Mouse (Mus musculus) small intestine, adult 2 months (tissue): ENCODE measurements around the gene Cilp.

Experiments
- CTCF ChIP-seq: fragments of 200-500 bp; IDR thresholded peaks from 2 replicates; pipeline ENCODE4 v1.5.1; 2012; ENCODE audit warnings: low read depth, mild to moderate bottlenecking, control low read depth, inconsistent platforms, low read length, moderate library complexity, mixed read lengths; ENCODE audit not compliant: insufficient replicate concordance, insufficient read length; ENCODE audit errors: extremely low read depth
- POLR2A ChIP-seq: fragments of 200-500 bp; IDR thresholded peaks from 2 replicates; pipeline ENCODE4 v1.6.1; 2012; ENCODE audit warnings: low read depth, mild to moderate bottlenecking, control low read depth, inconsistent platforms, low read length, moderate library complexity

DNA sequence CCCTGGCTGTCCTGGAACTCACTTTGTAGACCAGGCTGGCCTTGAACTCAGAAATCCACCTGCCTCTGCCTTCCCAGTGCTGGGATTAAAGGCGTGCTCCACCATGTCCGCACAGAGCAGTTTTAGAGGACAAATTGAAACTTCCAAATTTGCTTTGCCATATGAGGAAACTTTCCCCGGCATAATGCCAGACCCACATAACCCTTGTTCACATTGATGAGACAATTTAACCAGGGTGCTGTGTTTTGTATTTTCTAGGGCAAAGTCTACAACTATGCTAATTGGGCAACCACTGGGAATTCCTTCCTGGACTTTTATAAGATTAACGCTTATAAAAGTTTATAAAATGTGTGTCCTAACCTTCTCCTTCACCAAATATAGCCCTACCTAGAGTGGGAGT, 25.0 kb downstream of the Cilp start:
- no peak for TF ChIP-seq CTCF
- no peak for TF ChIP-seq POLR2A
